Mouse (Mus musculus): ENCODE measurements around the gene Cldn20.

- no peak for TF ChIP-seq CTCF (IDR thresholded peaks at IDR 0.05; ENCODE audit: extremely low read depth, insufficient read depth, low read length)
- TF ChIP-seq POLR2A (IDR thresholded peaks at IDR 0.05; ENCODE audit: extremely low read depth, insufficient read depth, low read length), result no peak
Measured at GRCm38 (mm10) chr17:3514316-3514715, 18.0 kb upstream of the Cldn20 start.
